Mouse (Mus musculus): ENCODE data around the gene Bach1.

DNA sequence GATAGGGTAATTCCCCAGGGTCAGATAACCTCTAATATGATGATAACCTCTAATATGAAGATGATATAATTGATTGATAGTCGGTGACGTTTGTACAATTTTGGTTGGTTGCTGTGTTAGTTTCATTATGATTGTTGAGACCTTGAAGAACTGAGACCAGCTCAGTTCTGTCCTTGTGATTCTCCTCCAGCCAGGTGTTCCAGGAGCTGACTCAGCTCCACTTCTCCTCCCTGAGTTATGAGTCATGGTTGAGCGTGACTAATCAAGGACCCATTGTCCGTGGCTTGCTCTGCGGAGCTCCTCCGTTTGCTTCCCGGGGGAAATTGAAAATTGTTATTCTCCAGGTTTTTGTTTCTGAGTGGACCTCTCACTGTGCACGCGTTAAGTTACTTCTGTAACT is 33.5 kb upstream of the Bach1 start:
- TF ChIP-seq CTCF (IDR thresholded peaks at IDR 0.05; ENCODE audit: low read depth): no peak
- TF ChIP-seq EP300 (IDR thresholded peaks at IDR 0.05; ENCODE audit: low read depth): no peak
